Mouse (Mus musculus): ENCODE measurements around the gene Bri3.

- TF ChIP-seq POLR2A (IDR thresholded peaks at IDR 0.05; ENCODE audit: control insufficient read depth, extremely low read depth, insufficient read depth, low read length, poor library complexity), result no peak
- TF ChIP-seq CTCF (IDR thresholded peaks at IDR 0.05; ENCODE audit: borderline replicate concordance, control insufficient read depth, extremely low read depth, insufficient read depth, low read length, poor library complexity), result no peak
Measured at GRCm38 (mm10) chr5:144357881-144358591, 113.8 kb downstream of the Bri3 start, which contains the start of gene Baiap2l1.

Data from thymus, adult 2 months (tissue).